In genomic region chr4:107820856-107821619, GRCm38 (mm10) we compare ENCODE assay signal across 8 mouse cellular contexts. TPM values are rescaled to one million over a fixed set of nuclear protein-coding genes. Genes with fewer than 3 reads are reported as not detected.
DNase-seq lines count a peak whose midpoint lies in the region; ATAC-seq and TF ChIP-seq lines count a peak whose summit lies in the region.
"Had no signal": no experiment of that assay in that cellular context is flagged by ENCODE, and none has a peak within 500 bp of the region (broad histone marks: within the 10 kb centered on the region; RNA-seq: fewer than 3 reads in every experiment).

No protein-coding gene starts in this region.

- no peak overlapping the region for H3K27ac ChIP-seq in midbrain, embryonic 11.5 days (ENCODE audit: low read depth, low read length)
- no peak overlapping the region for H3K27ac ChIP-seq in midbrain, embryonic 10.5 days (replicated peaks)
- peak overlapping the region; percentile 87 for H3K27ac ChIP-seq in hindbrain, embryonic 13.5 days
- no peak overlapping the region for H3K27ac ChIP-seq in stomach, postnatal 0 days (replicated peaks)
- H3K27ac ChIP-seq: limb, embryonic 15.5 days had no signal

- no peak for TF ChIP-seq CTCF in stomach, postnatal 0 days (IDR thresholded peaks at IDR 0.05; ENCODE audit: low read depth)

- 89% methylated on average over 8 of the region's 8 CpGs for WGBS in midbrain, embryonic 11.5 days
- WGBS in midbrain, embryonic 10.5 days = 88% methylated on average over 8 of the region's 8 CpGs
- 76% methylated on average over 8 of the region's 8 CpGs for WGBS in hindbrain, embryonic 13.5 days
- 78% methylated on average over 8 of the region's 8 CpGs for WGBS in stomach, postnatal 0 days

- H3K4me1 ChIP-seq in midbrain, embryonic 11.5 days (ENCODE audit: control insufficient read depth, insufficient read depth, low read length) = peaks cover 33% of the 10 kb centered on the region
- peaks cover 85% of the 10 kb centered on the region for H3K4me1 ChIP-seq in midbrain, embryonic 10.5 days
- H3K4me1 ChIP-seq in hindbrain, embryonic 13.5 days (replicated peaks) = peaks cover 99% of the 10 kb centered on the region
- H3K4me1 ChIP-seq in stomach, postnatal 0 days (replicated peaks; ENCODE audit: control insufficient read depth, insufficient read depth) = no peaks in the 10 kb centered on the region

- no peak for ATAC-seq in midbrain, embryonic 11.5 days (ENCODE audit: low FRiP score)
- peak; percentile 12; the same call in 1 of the 2 replicates for ATAC-seq in common myeloid progenitor, adult 5-6 weeks (replicated peaks; ENCODE audit: low read depth, poor library complexity, severe bottlenecking)
- no peak for ATAC-seq in hindbrain, embryonic 13.5 days (ENCODE audit: low FRiP score)
- ATAC-seq in stomach, postnatal 0 days (ENCODE audit: low FRiP score, low TSS enrichment) = 0 out of 2 replicates have a peak, but pooled peaks have one; percentile 39

- H3K9ac ChIP-seq in midbrain, embryonic 11.5 days (ENCODE audit: low read length) = no peak overlapping the region
- peak overlapping the region; percentile 0 for H3K9ac ChIP-seq in hindbrain, embryonic 13.5 days
- H3K9ac ChIP-seq in stomach, postnatal 0 days (ENCODE audit: low read length) = no peak overlapping the region
- H3K9ac ChIP-seq: limb, embryonic 15.5 days had no signal

- H3K9me3 ChIP-seq in midbrain, embryonic 11.5 days (ENCODE audit: control insufficient read depth, low read length) = no peaks in the 10 kb centered on the region
- no peaks in the 10 kb centered on the region for H3K9me3 ChIP-seq in midbrain, embryonic 10.5 days (replicated peaks)
- no peaks in the 10 kb centered on the region for H3K9me3 ChIP-seq in hindbrain, embryonic 13.5 days
- no peaks in the 10 kb centered on the region for H3K9me3 ChIP-seq in stomach, postnatal 0 days (ENCODE audit: control insufficient read depth, low read length)
- H3K9me3 ChIP-seq: limb, embryonic 15.5 days had no signal

- H3K36me3 ChIP-seq in midbrain, embryonic 11.5 days (ENCODE audit: control insufficient read depth, insufficient read depth, low read length) = no peaks in the 10 kb centered on the region
- peaks cover 27% of the 10 kb centered on the region for H3K36me3 ChIP-seq in midbrain, embryonic 10.5 days
- peaks cover 8% of the 10 kb centered on the region for H3K36me3 ChIP-seq in hindbrain, embryonic 13.5 days
- no peaks in the 10 kb centered on the region for H3K36me3 ChIP-seq in stomach, postnatal 0 days (ENCODE audit: control insufficient read depth, insufficient read depth, low read length)
- H3K36me3 ChIP-seq: limb, embryonic 15.5 days had no signal

- no peaks in the 10 kb centered on the region for H3K27me3 ChIP-seq in midbrain, embryonic 11.5 days (ENCODE audit: control insufficient read depth, insufficient read depth, low read length)
- H3K27me3 ChIP-seq in midbrain, embryonic 10.5 days (ENCODE audit: low read depth, poor library complexity, severe bottlenecking) = 0 out of 2 replicates have a peak, but pooled peaks cover 8% of the 10 kb centered on the region
- 0 out of 2 replicates have a peak, but pooled peaks cover 2% of the 10 kb centered on the region for H3K27me3 ChIP-seq in hindbrain, embryonic 13.5 days
- H3K27me3 ChIP-seq in stomach, postnatal 0 days (ENCODE audit: control insufficient read depth, insufficient read depth, low read length) = no peaks in the 10 kb centered on the region
- H3K27me3 ChIP-seq: limb, embryonic 15.5 days had no signal

- peak; percentile 53 for DNase-seq in midbrain, embryonic 11.5 days (ENCODE audit: low spot score, missing footprints)
- no peak for DNase-seq in midbrain, embryonic 10.5 days (ENCODE audit: low spot score)
- no peak for DNase-seq in stomach, postnatal 0 days (ENCODE audit: low spot score)
- DNase-seq in spleen, adult 18-20 months = no peak
- no peak for DNase-seq in adrenal gland, postnatal 14 days

- H3K4me2 ChIP-seq in midbrain, embryonic 11.5 days = no peak overlapping the region
- H3K4me2 ChIP-seq in hindbrain, embryonic 13.5 days = no peak overlapping the region
- no peak overlapping the region for H3K4me2 ChIP-seq in stomach, postnatal 0 days (replicated peaks; ENCODE audit: low read depth)
- H3K4me2 ChIP-seq: limb, embryonic 15.5 days had no signal

- TF ChIP-seq EP300 in stomach, postnatal 0 days (optimal IDR thresholded peaks at IDR 0.05) = no peak

- H3K4me3 ChIP-seq in midbrain, embryonic 11.5 days (ENCODE audit: low read depth, low read length) = no peak overlapping the region
- H3K4me3 ChIP-seq in midbrain, embryonic 10.5 days = no peak overlapping the region
- H3K4me3 ChIP-seq in hindbrain, embryonic 13.5 days = no peak overlapping the region
- H3K4me3 ChIP-seq in stomach, postnatal 0 days (ENCODE audit: low read depth, low read length) = no peak overlapping the region
- H3K4me3 ChIP-seq: limb, embryonic 15.5 days had no signal

RNA-seq across cellular contexts. Expression of gene Lrp8, which starts 19.0 kb away (rescaled TPM):
- 21.3 and 21.4 TPM in 2 replicates for polyA plus RNA-seq in midbrain, embryonic 11.5 days (2014; fragmentation: Nextera tagmentation; extraction: Ambion mirVana)
- polyA plus RNA-seq in midbrain, embryonic 10.5 days (2016; fragmentation: Nextera tagmentation; extraction: Ambion mirVana) = 10.4 and 15.0 TPM in 2 replicates
- 7.4 and 10.4 TPM in 2 replicates for total RNA-seq in common myeloid progenitor, adult 5-6 weeks (2017)
- 38.4 and 41.7 TPM in 2 replicates for polyA plus RNA-seq in hindbrain, embryonic 13.5 days (2015; fragmentation: Nextera tagmentation; extraction: Ambion mirVana)
- 0.85 and 1.3 TPM in 2 replicates for polyA plus RNA-seq in stomach, postnatal 0 days (2015; fragmentation: Nextera tagmentation; extraction: Ambion mirVana)
- total RNA-seq in adrenal gland, postnatal 14 days (2021) = 5.0 and 5.2 TPM in 2 replicates

RNA-seq across cellular contexts. Expression of gene Magoh, which starts 58.5 kb away (rescaled TPM):
- 268 and 272 TPM in 2 replicates for polyA plus RNA-seq in midbrain, embryonic 11.5 days (2014; fragmentation: Nextera tagmentation; extraction: Ambion mirVana)
- polyA plus RNA-seq in midbrain, embryonic 10.5 days (2016; fragmentation: Nextera tagmentation; extraction: Ambion mirVana) = 219 and 263 TPM in 2 replicates
- total RNA-seq in common myeloid progenitor, adult 5-6 weeks (2017) = 256 and 294 TPM in 2 replicates
- polyA plus RNA-seq in hindbrain, embryonic 13.5 days (2015; fragmentation: Nextera tagmentation; extraction: Ambion mirVana) = 135 and 137 TPM in 2 replicates
- 126 and 145 TPM in 2 replicates for polyA plus RNA-seq in stomach, postnatal 0 days (2015; fragmentation: Nextera tagmentation; extraction: Ambion mirVana)
- total RNA-seq in adrenal gland, postnatal 14 days (2021) = 91.3 and 98.1 TPM in 2 replicates

Comparison
In these comparisons a context has a peak if more than half of its experiments do, and no peak if none do; other contexts are left out.
1. ATAC-seq: peak in common myeloid progenitor, adult 5-6 weeks (single experiment) and stomach, postnatal 0 days (single experiment); none in midbrain, embryonic 11.5 days (single experiment) and hindbrain, embryonic 13.5 days (single experiment).